Mouse (Mus musculus) testis, adult 2 months (tissue): ENCODE results near the gene Cbx1.

ENCODE experiments used
- CTCF ChIP-seq: fragments of 200-500 bp; IDR thresholded peaks from 2 replicates; pipeline ENCODE4 v1.5.1; 2012; ENCODE audit warnings: low read depth, mild to moderate bottlenecking, inconsistent platforms, low read length, moderate library complexity; ENCODE audit not compliant: control insufficient read depth, insufficient read depth, insufficient replicate concordance
- POLR2A ChIP-seq: fragments of 200-500 bp; IDR thresholded peaks from 2 replicates; pipeline ENCODE4 v1.6.1; 2012; ENCODE audit warnings: low read depth, mild to moderate bottlenecking, inconsistent platforms, low read length, moderate library complexity; ENCODE audit not compliant: control insufficient read depth

DNA sequence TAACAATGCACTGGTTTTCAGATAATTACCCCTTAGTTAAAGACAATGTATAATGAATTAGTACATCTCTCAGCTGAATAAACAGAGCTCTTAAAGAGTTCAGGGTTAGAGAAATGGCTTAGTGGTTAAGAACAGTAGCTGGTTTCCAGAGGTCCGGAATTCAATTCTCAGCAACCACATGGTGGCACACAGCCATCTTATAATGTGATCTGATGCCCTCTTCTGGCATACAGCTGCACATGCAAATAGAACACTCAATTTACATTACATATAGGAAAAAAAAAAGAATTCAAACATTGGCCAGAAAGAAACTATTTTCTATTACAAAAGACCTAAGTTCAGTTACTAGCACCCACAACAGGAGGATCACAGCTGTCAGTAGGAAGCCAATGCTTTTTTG, 7.7 kb downstream of the Cbx1 start:
- TF ChIP-seq CTCF (no peak), POLR2A (no peak)
